Mouse (Mus musculus): ENCODE results near the gene Zkscan16. TPM values are rescaled to one million over a fixed set of nuclear protein-coding genes. Genes with fewer than 3 reads are reported as not detected.

The Zkscan16 gene
- polyA plus RNA-seq, 1 experiment from 2014 or later = 1.2 TPM

GRCm38 (mm10) chr4:59006211-59006610 is 62.8 kb downstream of the Zkscan16 start:
- Histone ChIP-seq H3K36me3 (replicated peaks) (no peaks in the 10 kb centered on the region), H3K27ac (no peak overlapping the region), H3K4me2 (no peak overlapping the region), H3K9ac (no peak overlapping the region), H3K4me3 (replicated peaks) (no peak overlapping the region), H3K9me3 (no peaks in the 10 kb centered on the region), H3K4me1 (peaks cover 28% of the 10 kb centered on the region), H3K27me3 (no peaks in the 10 kb centered on the region)
- WGBS = 68% methylated on average over 8 of the region's 8 CpGs
- ATAC-seq (ENCODE audit: low FRiP score) = no peak

DNA sequence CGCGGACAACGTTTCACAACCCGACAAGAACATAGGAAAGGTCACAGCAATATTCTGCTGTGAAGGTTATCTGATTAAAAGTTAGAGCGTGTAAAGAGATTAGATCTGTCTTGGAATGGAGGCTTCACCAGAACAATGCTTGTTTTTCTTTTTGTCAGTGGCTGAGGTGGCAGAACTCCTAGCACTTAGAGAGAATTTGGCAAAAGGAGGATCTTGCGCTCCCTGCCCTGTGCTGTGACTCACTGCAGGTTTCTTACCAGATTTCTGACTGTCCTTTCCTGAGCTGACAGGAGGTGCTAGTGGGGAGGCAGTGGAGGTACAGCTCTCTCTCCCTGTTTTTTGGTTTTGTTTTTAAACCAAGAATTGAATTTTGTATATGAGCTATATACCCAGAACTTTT is 63.6 kb downstream of the Zkscan16 start:
- Histone ChIP-seq H3K4me1 (peaks cover 28% of the 10 kb centered on the region), H3K4me2 (no peak overlapping the region), H3K9me3 (no peaks in the 10 kb centered on the region), H3K9ac (no peak overlapping the region), H3K4me3 (replicated peaks) (no peak overlapping the region), H3K36me3 (replicated peaks) (no peaks in the 10 kb centered on the region), H3K27me3 (no peaks in the 10 kb centered on the region), H3K27ac (no peak overlapping the region)
- ATAC-seq (ENCODE audit: low FRiP score) = no peak
- 85% methylated on average over 6 of the region's 6 CpGs for WGBS

Other genes with a start within 250 kb of the Zkscan16 start
- gene Olfr267, start 155.9 kb upstream of the Zkscan16 start, polyA plus RNA-seq (2016; fragmentation: Nextera tagmentation; extraction: Ambion mirVana) = not detected in 2 replicates
- 44.4 and 47.1 TPM in 2 replicates for gene Ecpas, start 30.9 kb upstream of the Zkscan16 start, polyA plus RNA-seq (2016; fragmentation: Nextera tagmentation; extraction: Ambion mirVana)
- 10.0 and 10.5 TPM in 2 replicates for gene Ptgr1, start 43.5 kb downstream of the Zkscan16 start, polyA plus RNA-seq (2016; fragmentation: Nextera tagmentation; extraction: Ambion mirVana)
- 5.2 and 8.5 TPM in 2 replicates for gene Dnajc25, start 51.4 kb downstream of the Zkscan16 start, polyA plus RNA-seq (2016; fragmentation: Nextera tagmentation; extraction: Ambion mirVana)
- 6.7 and 8.2 TPM in 2 replicates for gene Gm20503, start 59.6 kb downstream of the Zkscan16 start, polyA plus RNA-seq (2016; fragmentation: Nextera tagmentation; extraction: Ambion mirVana)
- gene Gng10, start 91.5 kb downstream of the Zkscan16 start, polyA plus RNA-seq (2016; fragmentation: Nextera tagmentation; extraction: Ambion mirVana) = 110 and 111 TPM in 2 replicates
- gene AI481877, start 195.4 kb downstream of the Zkscan16 start, polyA plus RNA-seq (2016; fragmentation: Nextera tagmentation; extraction: Ambion mirVana) = not detected in 2 replicates
- gene Ugcg, start 245.6 kb downstream of the Zkscan16 start, polyA plus RNA-seq (2016; fragmentation: Nextera tagmentation; extraction: Ambion mirVana) = 18.7 and 19.9 TPM in 2 replicates

All from forebrain, embryonic 12.5 days (tissue).